ENCODE assay signal across 15 mouse cellular contexts in the genomic region with DNA sequence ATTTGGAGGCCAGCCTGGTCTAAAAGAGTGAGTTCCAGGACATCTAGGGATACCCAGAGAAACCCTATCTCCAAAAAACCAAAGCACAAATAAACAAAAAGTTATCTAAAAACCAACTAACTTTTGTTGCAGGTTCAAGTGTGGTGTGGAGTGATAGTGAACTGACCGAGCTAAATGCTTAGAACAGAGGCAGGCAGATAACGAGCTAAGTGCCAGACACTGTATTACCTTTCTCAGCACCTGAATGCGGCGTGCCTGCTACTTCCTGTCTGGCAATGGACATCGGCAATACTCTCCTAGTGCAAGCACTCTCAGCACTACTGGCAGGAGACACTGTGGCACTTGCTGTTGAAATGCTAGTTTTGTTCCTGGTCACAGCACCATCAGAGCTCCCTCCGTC.
"Had no signal": no experiment of that assay in that cellular context is flagged by ENCODE, and none has a peak within 500 bp of the region (broad histone marks: within the 10 kb centered on the region; RNA-seq: fewer than 3 reads in every experiment).

No protein-coding gene starts in this region.

- H3K27me3 ChIP-seq: limb, embryonic 15.5 days; neural tube, embryonic 15.5 days had no signal

- DNase-seq: kidney, adult 8-10 months; kidney, postnatal 25 days; layer of hippocampus, adult 9-11 months; layer of hippocampus, postnatal 36 days; lung, embryonic 14.5 days; lung, postnatal 10 days; lung, postnatal 4 days; midbrain, embryonic 14.5 days; right cerebral cortex, adult 18-20 months; right cerebral cortex, postnatal 25 days had no signal

- ATAC-seq: intestine, postnatal 0 days had no signal

- H3K4me2 ChIP-seq: limb, embryonic 15.5 days; lung, embryonic 14.5 days; neural tube, embryonic 15.5 days had no signal

- H3K4me3 ChIP-seq: limb, embryonic 15.5 days; midbrain, embryonic 10.5 days; myocyte; neural tube, embryonic 15.5 days had no signal

- H3K4me1 ChIP-seq: limb, embryonic 15.5 days; midbrain, embryonic 10.5 days; neural tube, embryonic 15.5 days had no signal

- H3K9me3 ChIP-seq: limb, embryonic 15.5 days; neural tube, embryonic 15.5 days had no signal

- H3K27ac ChIP-seq: limb, embryonic 15.5 days; midbrain, embryonic 10.5 days; neural tube, embryonic 15.5 days had no signal

- H3K9ac ChIP-seq: limb, embryonic 15.5 days; lung, embryonic 14.5 days; neural tube, embryonic 15.5 days had no signal
